Mouse (Mus musculus): ENCODE measurements around the gene Rpf2. TPM values are rescaled to one million over a fixed set of nuclear protein-coding genes. Genes with fewer than 3 reads are reported as not detected.

Rpf2 gene
- 10 to 100 TPM; 59.7 to 68.8 TPM for polyA plus RNA-seq (2017; shearing (Covaris generic))

DNA sequence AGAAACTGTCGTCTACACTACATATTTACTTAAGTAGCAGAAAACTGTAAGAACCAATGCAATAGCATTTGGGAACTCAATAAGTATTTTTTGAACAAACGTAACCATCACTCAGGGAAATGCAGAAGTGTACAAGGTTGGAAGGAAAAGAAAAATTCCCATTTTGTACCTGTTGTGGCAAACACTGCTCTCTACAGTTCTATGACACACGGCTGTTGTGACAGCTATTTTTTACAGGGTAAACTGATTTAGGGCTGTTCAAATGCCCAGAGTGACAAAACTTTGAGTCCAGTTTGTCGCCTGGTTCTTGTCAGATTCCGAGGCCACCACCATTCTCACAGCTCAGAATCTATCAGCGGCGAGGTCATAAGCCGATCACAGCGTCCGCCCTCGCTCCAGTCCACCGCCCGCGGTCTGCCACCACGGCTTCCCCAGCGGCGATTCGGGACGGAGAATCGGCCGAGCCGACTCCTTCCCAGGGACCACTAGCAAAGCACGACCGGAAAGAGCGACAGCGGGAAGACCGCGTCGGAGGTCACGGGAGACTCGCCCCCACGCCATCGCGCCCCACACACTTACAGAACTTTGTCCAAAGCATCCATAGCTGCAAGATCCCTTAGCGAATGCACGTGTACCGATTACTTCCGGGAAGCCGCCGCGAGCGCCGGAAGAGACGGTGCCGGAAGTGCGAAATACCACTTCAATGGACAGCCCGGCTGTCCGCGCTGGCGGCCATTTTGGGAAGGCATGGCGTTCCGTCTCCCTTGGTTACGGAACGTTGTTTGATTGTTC is at the start of gene Rpf2:
TSS of gene Rpf2 (minus strand) at position 663 of the 792 bp plus-strand sequence.
- peak; percentile 99 for ATAC-seq

GRCm38 (mm10) chr10:40292640-40293039 is 45.8 kb upstream of the Rpf2 start:
- no peak for ATAC-seq

DNA sequence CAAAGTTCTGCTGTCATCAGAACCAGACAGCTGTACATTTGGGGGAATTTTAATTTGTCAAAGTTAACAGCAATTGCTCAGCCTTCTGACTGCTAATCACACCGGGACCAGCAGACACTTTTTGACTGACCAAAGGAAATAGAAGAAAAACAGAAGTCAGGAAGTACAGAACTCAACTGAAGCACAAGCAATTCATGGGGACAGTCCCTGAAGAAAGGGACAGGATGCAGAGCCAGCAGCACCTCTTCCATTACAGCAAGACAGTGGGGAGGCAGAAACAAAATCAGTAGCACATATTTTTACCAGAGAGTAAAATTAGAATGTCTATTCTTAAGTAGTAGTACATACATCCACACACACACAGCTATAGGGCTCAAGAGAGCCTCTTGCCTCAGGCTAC is 39.9 kb upstream of the Rpf2 start:
- peak; percentile 89 for ATAC-seq

GRCm38 (mm10) chr10:40285571-40285970 is 38.7 kb upstream of the Rpf2 start:
- no peak for ATAC-seq

GRCm38 (mm10) chr10:40284997-40285396 is 38.2 kb upstream of the Rpf2 start:
- ATAC-seq: no peak

GRCm38 (mm10) chr10:40284179-40284831 is 37.5 kb upstream of the Rpf2 start:
- no peak for ATAC-seq

DNA sequence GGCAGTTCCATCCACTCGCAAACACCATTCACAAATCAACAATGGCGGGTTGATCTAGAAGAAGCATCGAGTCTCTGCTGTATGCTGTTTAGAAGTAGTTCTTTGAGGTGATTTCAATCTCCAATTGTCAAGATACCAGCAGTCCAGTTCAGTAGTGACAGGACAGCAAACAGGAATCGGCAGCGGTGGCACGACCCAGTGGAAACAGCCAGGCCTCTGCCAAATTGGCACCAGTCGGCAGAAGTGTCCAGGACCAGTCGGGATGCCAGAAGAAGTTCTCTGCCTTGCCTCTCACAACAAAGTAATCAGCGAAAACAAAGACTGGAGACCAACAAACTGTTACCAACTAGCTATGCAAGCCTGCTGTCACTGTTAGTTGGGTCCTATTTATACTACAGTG is 36.8 kb upstream of the Rpf2 start:
- ATAC-seq: no peak

DNA sequence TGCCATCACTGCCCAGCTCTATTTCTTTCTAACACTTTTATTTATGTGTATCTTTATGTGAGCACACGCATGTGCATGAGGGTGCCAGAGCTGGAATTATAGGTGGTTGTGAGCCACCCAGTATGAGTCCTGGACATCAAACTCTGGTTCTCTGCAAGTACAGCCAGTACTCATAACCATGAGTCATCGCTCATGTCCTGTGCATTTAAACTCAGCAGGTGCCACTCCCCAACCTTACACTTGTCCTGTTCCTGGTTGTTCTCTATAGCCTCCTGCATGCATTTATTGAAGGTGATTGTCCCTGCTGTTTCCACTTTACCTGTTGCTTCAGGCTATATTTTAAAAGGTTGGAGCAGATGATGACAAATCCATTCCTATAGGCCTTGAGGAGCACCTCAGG is 34.7 kb upstream of the Rpf2 start:
- ATAC-seq: no peak

DNA sequence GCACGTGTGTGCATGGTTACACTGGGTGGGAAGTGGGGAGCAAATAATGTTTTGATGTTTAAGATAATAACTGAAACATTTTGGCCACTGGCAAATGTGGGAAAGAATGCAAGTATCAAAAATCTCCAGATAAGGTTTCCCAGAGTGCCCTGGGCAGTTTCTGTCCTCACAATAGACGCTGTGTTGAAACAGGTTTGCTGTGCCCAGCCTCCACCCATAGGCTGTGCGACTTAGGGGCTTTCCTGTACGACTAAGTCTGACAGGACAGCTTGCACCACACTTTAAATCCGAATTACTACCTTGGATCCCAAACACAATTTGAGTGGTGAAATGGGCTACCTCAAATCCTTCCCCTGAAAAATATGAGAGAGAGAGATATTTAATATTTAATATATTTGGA is 31.5 kb upstream of the Rpf2 start:
- ATAC-seq: no peak

GRCm38 (mm10) chr10:40275991-40276390 is 29.2 kb upstream of the Rpf2 start:
- ATAC-seq: no peak

GRCm38 (mm10) chr10:40273938-40274337 is 27.1 kb upstream of the Rpf2 start:
- ATAC-seq: no peak

DNA sequence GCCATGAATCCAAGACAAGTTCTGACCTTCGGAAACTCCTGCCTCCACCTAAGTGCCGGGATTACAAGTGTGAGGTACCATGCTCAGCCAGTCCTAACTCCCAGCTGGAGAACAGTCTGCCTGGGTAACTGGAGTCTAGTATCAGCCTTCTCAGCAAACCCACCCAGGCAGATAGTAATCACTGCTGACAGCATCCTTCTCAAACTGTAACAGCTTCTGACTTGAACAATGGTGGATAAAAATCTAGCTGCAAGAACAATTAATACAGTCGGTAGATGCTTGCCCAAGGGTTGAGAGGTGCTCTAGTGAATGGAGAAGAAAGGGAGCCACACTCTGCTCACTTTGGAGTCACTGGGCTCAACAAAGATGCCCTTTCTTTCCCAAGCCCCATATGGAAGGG is 24.4 kb upstream of the Rpf2 start:
- ATAC-seq: no peak

DNA sequence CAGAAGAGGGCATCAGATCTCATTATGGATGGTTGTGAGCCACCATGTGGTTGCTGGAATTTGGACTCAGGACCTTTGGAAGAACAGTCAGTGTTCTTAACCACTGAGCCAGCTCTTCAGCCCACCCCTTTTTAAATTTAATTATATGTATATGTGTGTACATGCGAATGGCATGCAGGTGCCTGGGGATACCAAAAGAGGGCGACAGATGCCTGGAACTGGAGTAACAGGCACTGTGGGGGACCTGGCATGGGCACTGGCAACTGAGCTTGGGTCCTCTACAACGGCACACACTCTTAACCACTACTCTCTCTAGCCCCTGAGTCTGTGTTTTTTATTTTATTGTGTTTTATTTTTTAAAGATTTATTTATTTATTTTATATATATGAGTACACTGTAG is 18.1 kb upstream of the Rpf2 start:
- no peak for ATAC-seq

DNA sequence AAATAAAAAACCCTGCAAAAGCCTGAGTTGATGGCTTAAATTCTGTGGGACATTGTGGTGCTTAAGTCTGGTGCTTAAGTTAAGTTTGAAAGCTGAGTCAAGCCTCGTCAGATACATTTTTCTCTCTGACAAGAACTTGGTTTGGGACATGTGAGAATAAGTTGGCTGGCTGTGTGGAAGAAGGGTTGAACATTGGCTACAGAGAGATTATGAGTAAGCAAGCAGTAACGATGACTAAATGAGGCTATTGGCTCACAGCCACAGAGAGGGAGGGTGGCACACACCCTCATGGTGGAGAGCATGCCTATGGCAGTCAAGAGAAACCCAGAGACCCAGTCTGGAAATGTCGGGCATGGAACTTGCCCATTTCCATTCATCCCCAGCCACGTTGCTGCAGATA is 16.9 kb upstream of the Rpf2 start:
- ATAC-seq: no peak

DNA sequence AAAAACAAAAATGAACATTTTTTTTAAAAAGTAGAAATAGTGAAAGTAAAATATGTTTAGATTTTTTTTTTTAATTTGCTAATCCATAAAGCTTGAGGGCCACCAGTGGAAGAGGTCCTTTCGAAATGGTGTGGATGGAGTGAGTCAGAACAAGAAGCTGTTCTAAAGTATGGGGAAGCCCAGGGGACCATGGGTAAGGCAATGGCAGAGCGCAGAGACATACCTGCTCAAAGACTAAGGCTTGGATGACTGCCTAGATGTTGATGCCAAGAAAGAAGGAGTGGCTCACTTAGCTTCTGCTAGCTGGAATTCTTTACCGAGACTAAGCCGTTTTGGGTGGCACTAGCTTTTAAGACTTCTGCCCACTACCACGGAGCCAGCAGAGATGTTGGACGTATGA is 15.4 kb upstream of the Rpf2 start:
- no peak for ATAC-seq

- no peak for ATAC-seq
These were observed 13.5 kb upstream of the Rpf2 start for GRCm38 (mm10) chr10:40260305-40260704.

DNA sequence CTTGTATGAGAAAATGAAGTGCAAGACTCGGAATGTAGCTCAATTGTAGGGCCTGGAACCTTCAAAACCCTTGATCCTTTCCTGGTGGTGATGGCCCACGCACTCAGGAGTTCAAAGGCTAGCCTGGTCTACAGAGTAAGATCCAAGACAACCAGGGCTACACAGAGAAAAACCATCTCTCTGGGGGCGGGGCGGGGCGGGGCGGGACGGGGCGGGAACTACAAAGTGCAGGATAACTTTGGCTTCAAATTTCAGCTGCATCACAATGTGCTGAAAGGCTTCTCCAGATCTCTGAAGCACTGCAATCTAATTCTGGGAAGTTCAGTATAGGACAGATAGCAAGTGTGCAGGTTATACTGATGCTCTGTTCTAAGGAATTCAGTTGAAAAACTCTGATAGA is 12.7 kb upstream of the Rpf2 start:
- no peak for ATAC-seq

DNA sequence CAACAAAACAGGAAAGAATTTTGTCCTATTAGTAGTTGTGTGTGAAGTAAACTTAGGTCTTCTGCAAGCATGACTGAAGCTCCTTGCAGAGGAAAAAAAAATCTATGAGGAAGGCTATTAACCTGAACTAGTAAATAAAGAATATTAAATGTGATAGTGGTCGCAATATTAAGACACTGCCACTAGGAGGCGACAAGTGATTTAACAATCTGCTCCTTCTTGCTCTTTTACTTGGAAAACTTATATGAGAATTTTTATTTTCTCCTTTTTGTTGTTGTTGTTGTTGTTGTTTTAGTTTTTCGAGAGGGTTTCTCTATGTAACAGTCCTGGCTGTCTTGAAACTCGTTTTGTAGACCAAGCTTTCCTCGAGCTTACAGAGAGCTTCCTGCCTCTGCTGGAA is 12.1 kb upstream of the Rpf2 start:
- ATAC-seq: no peak

- ATAC-seq: peak; percentile 68
These were observed 11.6 kb upstream of the Rpf2 start for GRCm38 (mm10) chr10:40258401-40258966.

DNA sequence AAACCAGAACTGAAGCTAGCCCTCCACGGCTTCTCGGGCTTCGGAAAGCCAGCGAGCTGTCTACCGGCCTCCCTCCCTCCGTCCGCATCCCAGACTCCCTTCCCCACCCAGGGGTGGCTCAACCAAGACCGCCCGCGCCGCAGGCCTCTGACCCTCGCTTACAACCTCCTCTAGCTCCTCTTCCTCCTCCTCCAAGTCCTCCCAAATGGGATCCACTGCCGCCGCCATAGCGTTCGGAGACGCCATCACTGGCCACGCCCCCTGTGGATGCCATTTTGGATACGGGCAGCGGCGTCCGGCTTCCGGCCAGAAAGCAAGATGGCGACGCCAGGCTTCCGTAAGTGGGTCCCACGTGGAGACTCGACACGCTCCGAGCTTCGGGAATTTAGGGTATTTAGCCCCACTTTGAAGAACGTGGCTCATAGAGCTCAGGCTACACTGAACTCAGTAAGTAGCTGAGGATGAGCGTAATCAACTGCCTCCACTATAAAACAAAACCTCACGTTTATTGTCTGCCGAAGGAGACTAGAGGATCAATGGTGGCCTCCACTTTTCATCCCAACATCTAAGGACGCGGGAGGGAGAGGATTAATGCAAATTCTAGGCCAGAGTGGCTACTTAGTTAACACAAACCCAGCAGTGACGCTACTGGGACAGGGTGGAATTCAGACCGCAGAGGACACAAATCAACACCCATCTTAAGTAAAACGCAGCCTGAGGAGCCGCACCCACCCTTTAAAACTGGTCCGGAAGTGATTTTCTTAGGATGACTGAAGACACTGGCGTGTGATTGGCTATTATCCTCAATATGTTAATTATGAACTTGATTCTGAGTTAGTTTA is 10.8 kb upstream of the Rpf2 start, which contains the start of gene Gtf3c6:
TSS of gene Gtf3c6 (minus strand) at position 695 of the 842 bp plus-strand sequence.
- ATAC-seq: peak; percentile 78

DNA sequence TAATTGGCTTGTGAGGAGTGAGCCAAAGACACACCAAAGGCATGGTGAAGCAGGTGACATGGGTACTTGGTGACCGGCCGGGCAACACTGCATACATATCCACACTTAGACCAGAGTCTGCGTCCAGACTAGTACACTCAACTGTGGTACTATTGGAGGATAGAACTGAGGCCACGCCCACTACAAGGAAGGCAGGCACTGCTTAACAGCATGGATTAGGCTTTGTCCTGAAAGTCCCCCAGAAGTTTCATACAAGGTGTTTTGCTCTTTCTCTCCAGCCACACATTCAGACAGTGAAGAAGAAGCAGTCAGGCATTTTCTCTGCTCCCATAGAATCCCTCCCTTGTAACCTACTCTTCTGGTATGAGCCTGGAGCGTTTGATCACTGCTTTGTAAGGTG is 9.9 kb upstream of the Rpf2 start:
- no peak for ATAC-seq

- no peak for ATAC-seq
These were observed 4.1 kb upstream of the Rpf2 start for GRCm38 (mm10) chr10:40250969-40251368.

- ATAC-seq: no peak
These were observed 2.8 kb upstream of the Rpf2 start for GRCm38 (mm10) chr10:40249625-40250024.
